Mouse (Mus musculus) neutrophil, adult 5-6 weeks (primary cell): ENCODE measurements around the gene Cdk7. TPM values are rescaled to one million over a fixed set of nuclear protein-coding genes. Genes with fewer than 3 reads are reported as not detected.

Source experiments
- ATAC-seq: fragments of 151-379, 151-347 bp; 2 replicates; pipeline ENCODE4 v1.8.0; 2017; ENCODE audit warnings: mild to moderate bottlenecking, moderate TSS enrichment; ENCODE audit not compliant: insufficient number of reproducible peaks, poor library complexity, low FRiP score, severe bottlenecking; ENCODE audit errors: extremely low read depth
- total RNA-seq: library from RNA; stranded (forward); fragments of 200-1000 nt; gene quantifications from 2 replicates; pipeline ENCODE4 v1.2.3, GENCODE M21; 2017

The Cdk7 gene
- total RNA-seq, 1 experiment from 2014 or later: 31.7 TPM

GRCm38 (mm10) chr13:100658091-100658490 is 72.6 kb downstream of the Cdk7 start:
- no peak for ATAC-seq

Other genes starting within 250 kb of the Cdk7 start
- 64.0 and 70.1 TPM in 2 replicates for gene Gtf2h2, start 238.4 kb downstream of the Cdk7 start, total RNA-seq
- 0.47 TPM in 1 of 2 replicates, not detected in the other for gene Ocln, start 178.2 kb downstream of the Cdk7 start, total RNA-seq
- gene Marveld2, start 114.0 kb downstream of the Cdk7 start, total RNA-seq: 9.8 TPM in 2 replicates
- 70.1 and 94.7 TPM in 2 replicates for gene Ak6, start 80.0 kb downstream of the Cdk7 start, total RNA-seq
- 42.8 and 48.0 TPM in 2 replicates for gene Rad17, start 79.9 kb downstream of the Cdk7 start, total RNA-seq
- gene Taf9, start 79.4 kb downstream of the Cdk7 start, total RNA-seq: 3.5 and 8.5 TPM in 2 replicates
- gene Ccdc125, start 61.2 kb downstream of the Cdk7 start, total RNA-seq: 30.0 and 30.5 TPM in 2 replicates
- gene Mrps36, start 13.7 kb upstream of the Cdk7 start, total RNA-seq: 26.7 and 33.4 TPM in 2 replicates
- gene Cenph, start 45.0 kb upstream of the Cdk7 start, total RNA-seq: 1.4 and 2.8 TPM in 2 replicates
- gene Ccnb1, start 55.6 kb upstream of the Cdk7 start, total RNA-seq: 2.0 and 2.8 TPM in 2 replicates
- 96.0 and 107 TPM in 2 replicates for gene Slc30a5, start 102.5 kb upstream of the Cdk7 start, total RNA-seq